ENCODE assay signal across 11 mouse cellular contexts in the genomic region with DNA sequence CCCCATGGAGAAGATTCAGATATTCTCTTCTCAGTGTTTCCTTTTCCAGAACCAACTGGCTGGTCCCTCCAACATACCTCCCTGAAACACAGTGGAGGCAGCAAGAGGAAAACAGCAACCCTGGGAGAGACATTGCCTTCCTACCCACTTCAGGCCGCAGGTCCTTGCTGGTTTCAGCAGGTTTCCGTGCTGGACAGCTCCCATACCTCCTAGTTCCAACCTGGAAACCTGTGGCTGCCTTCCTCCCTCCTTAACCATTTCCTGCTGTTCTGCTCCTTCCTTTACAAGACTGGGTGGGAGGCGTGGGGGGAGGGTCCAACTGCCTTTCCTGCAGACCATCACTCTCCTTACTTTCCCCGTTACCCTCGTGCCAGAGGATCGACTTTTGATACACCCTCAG. TPM values are rescaled to one million over a fixed set of nuclear protein-coding genes. Genes with fewer than 3 reads are reported as not detected.
DNase-seq lines count a peak whose midpoint lies in the region; ATAC-seq and TF ChIP-seq lines count a peak whose summit lies in the region.
"Had no signal": no experiment of that assay in that cellular context is flagged by ENCODE, and none has a peak within 500 bp of the region (broad histone marks: within the 10 kb centered on the region; RNA-seq: fewer than 3 reads in every experiment).

No protein-coding gene starts in this region.

- no peak overlapping the region for H3K27ac ChIP-seq in cerebellum, adult 2 months (ENCODE audit: insufficient read depth, low read length)
- H3K27ac ChIP-seq: left cerebral cortex, adult 2 months; stomach, embryonic 15.5 days had no signal

- peaks cover 93% of the 10 kb centered on the region for H3K4me1 ChIP-seq in megakaryocyte, embryonic 14.5 days
- H3K4me1 ChIP-seq in cerebellum, adult 2 months (ENCODE audit: control insufficient read depth, insufficient read depth, low read length), result no peaks in the 10 kb centered on the region

- no peak for ATAC-seq in megakaryocyte, adult 5-6 weeks (ENCODE audit: poor library complexity, severe bottlenecking)
- 0 out of 2 replicates have a peak, but pooled peaks have one; percentile 27 for ATAC-seq in megakaryocyte progenitor cell, adult 5-6 weeks (replicated peaks; ENCODE audit: poor library complexity)

- peaks cover 5% of the 10 kb centered on the region; the same call in 1 of the 2 replicates for H3K9me3 ChIP-seq in megakaryocyte, embryonic 14.5 days
- H3K9me3 ChIP-seq: stomach, embryonic 15.5 days had no signal

- 87% methylated on average over 6 of the region's 6 CpGs for WGBS in cerebellum, adult 2 months

- TF ChIP-seq CTCF in cerebellum, adult 2 months (IDR thresholded peaks at IDR 0.05; ENCODE audit: borderline replicate concordance, insufficient read depth, low read depth, low read length), result no peak

- peak; percentile 75 for DNase-seq in adrenal gland, postnatal 10 days
- DNase-seq in adrenal gland, adult 2 months, result no peak
- DNase-seq in embryo, embryonic 11 days, result peak; percentile 75
- DNase-seq in left cerebral cortex, postnatal 4 days, result no peak
- no peak for DNase-seq in cerebellum, adult 2 months
- DNase-seq: cerebellum, adult 11-12 months had no signal

- H3K4me3 ChIP-seq in megakaryocyte, embryonic 14.5 days (replicated peaks), result peak overlapping the region; percentile 44
- H3K4me3 ChIP-seq in cerebellum, adult 2 months (replicated peaks; ENCODE audit: insufficient read depth, low read depth, low read length), result no peak overlapping the region
- H3K4me3 ChIP-seq: left cerebral cortex, adult 2 months; stomach, embryonic 15.5 days had no signal

- intact Hi-C loops in left cerebral cortex, postnatal 4 days (cut with DNase I), result no loop called here

- H3K27me3 ChIP-seq in megakaryocyte, embryonic 14.5 days (replicated peaks), result no peaks in the 10 kb centered on the region
- no peaks in the 10 kb centered on the region for H3K27me3 ChIP-seq in cerebellum, adult 2 months (ENCODE audit: control insufficient read depth, insufficient read depth, low read length)
- H3K27me3 ChIP-seq: stomach, embryonic 15.5 days had no signal

- no peak for TF ChIP-seq POLR2A in cerebellum, adult 2 months (IDR thresholded peaks at IDR 0.05; ENCODE audit: borderline replicate concordance, insufficient read depth, low read length)

- peaks cover 17% of the 10 kb centered on the region for H3K36me3 ChIP-seq in megakaryocyte, embryonic 14.5 days (replicated peaks; ENCODE audit: low read length)
- H3K36me3 ChIP-seq: stomach, embryonic 15.5 days had no signal

RNA-seq across cellular contexts. Expression of a gene that starts 27.7 kb away (rescaled TPM):
- 10 to 100 TPM; 20.8 to 35.2 TPM for total RNA-seq in adrenal gland, postnatal 10 days (2021)
- total RNA-seq in adrenal gland, adult 2 months (2021), result 10 to 100 TPM; 13.0 to 17.2 TPM
- 6.1 and 7.2 TPM in 2 replicates for polyA plus RNA-seq in adrenal gland, adult 2 months (2012; rRNA removed)
- polyA plus RNA-seq in megakaryocyte, embryonic 14.5 days (2012; ENCODE audit: insufficient read depth, low replicate concordance), result 13.4 and 13.9 TPM in 2 replicates
- 36.2 and 44.1 TPM in 2 replicates for total RNA-seq in megakaryocyte, adult 5-6 weeks (2015)
- 6.2 and 10.8 TPM in 2 replicates for total RNA-seq in megakaryocyte, adult 5-6 weeks (2017)
- total RNA-seq in megakaryocyte progenitor cell, adult 5-6 weeks (2015), result 15.7 and 16.9 TPM in 2 replicates
- 2.0 and 2.8 TPM in 2 replicates for total RNA-seq in megakaryocyte progenitor cell, adult 5-6 weeks (2017)
- total RNA-seq in left cerebral cortex, postnatal 4 days (2021), result 100 to 1,000 TPM; 232 to 237 TPM
- polyA plus RNA-seq in cerebellum, adult 2 months (2012; rRNA removed), result 24.7 and 26.8 TPM in 2 replicates

Comparison
In these comparisons a context has a peak if more than half of its experiments do, and no peak if none do; other contexts are left out.
1. DNase-seq: peak in adrenal gland, postnatal 10 days (single experiment) and embryo, embryonic 11 days (single experiment); none in adrenal gland, adult 2 months (single experiment), left cerebral cortex, postnatal 4 days (single experiment) and cerebellum, adult 2 months (0 of 2).
2. RNA of a gene that starts 27.7 kb away (total RNA-seq): 232 to 237 TPM in left cerebral cortex, postnatal 4 days; 6.2 to 44.1 TPM in megakaryocyte, adult 5-6 weeks, 20.8 to 35.2 TPM in adrenal gland, postnatal 10 days, 13.0 to 17.2 TPM in adrenal gland, adult 2 months and 2.0 to 16.9 TPM in megakaryocyte progenitor cell, adult 5-6 weeks; every median in the first group is over 4 times any median in the second.